Mouse (Mus musculus) G1E (cell line): Measurements from ENCODE around the gene Wfdc12.

Experiments used
- CTCF ChIP-seq: IDR thresholded peaks from 2 replicates; pipeline ENCODE4 v1.5.1; 2012; ENCODE audit warnings: low read depth, low read length, inconsistent platforms, mixed read lengths
- GATA1 ChIP-seq: IDR thresholded peaks from 2 replicates; pipeline ENCODE4 v1.6.1; 2012; ENCODE audit warnings: borderline replicate concordance, low read length, inconsistent platforms, mixed read lengths
- POLR2AphosphoS5 ChIP-seq: IDR thresholded peaks from 2 replicates; pipeline ENCODE4 v1.6.1; 2012; ENCODE audit warnings: low read depth, low read length, inconsistent platforms; ENCODE audit not compliant: insufficient replicate concordance
- TAL1 ChIP-seq: conservative IDR thresholded peaks from 2 replicates; pipeline ENCODE4 v1.6.1; 2012; ENCODE audit warnings: low read depth, low read length, inconsistent platforms, mixed read lengths

DNA sequence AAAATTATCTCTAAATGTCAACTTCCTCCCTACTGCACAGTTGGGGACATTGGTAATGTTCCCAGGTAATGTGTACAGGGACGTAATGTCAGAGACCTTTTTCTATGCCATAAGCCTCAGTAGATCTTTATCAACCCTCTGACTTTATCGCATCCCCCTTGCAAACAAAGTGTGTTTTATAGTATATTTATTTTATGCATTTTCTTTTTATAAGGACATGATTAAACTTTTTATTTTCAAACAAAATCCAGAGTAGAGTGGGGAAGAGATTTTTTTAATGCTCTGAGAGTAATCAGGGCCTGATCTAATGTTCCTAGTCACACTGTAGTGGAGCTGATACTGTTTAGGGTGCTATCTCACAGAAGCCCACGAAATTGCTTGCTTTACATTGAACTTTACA, 48.0 kb upstream of the Wfdc12 start, which contains the start of gene Svs2:
- TF ChIP-seq POLR2AphosphoS5 (no peak), CTCF (no peak), TAL1 (no peak), GATA1 (no peak)
